Mouse (Mus musculus): Measurements from ENCODE around the gene Gimap5. TPM values are rescaled to one million over a fixed set of nuclear protein-coding genes. Genes with fewer than 3 reads are reported as not detected.

Gene Gimap5
- polyA plus RNA-seq, 1 experiment from 2014 or later = 5.9 TPM

- no peak for ATAC-seq (replicated peaks; ENCODE audit: insufficient number of reproducible peaks, low FRiP score, low TSS enrichment)
- no peak overlapping the region for H3K9ac ChIP-seq (ENCODE audit: low read depth, low read length)
- H3K4me3 ChIP-seq (ENCODE audit: low read depth, low read length) = no peak overlapping the region
- no peak overlapping the region for H3K4me2 ChIP-seq
- H3K27ac ChIP-seq (ENCODE audit: low read depth, low read length) = no peak overlapping the region
- no peaks in the 10 kb centered on the region for H3K4me1 ChIP-seq (ENCODE audit: control insufficient read depth, insufficient read depth, low read length)
- H3K9me3 ChIP-seq (replicated peaks; ENCODE audit: control insufficient read depth, low read length) = 0 out of 2 replicates have a peak, but pooled peaks cover 2% of the 10 kb centered on the region
- H3K36me3 ChIP-seq (ENCODE audit: control insufficient read depth, insufficient read depth, low read length) = no peaks in the 10 kb centered on the region
- H3K27me3 ChIP-seq (ENCODE audit: control insufficient read depth, insufficient read depth, low read length) = no peaks in the 10 kb centered on the region
- 84% methylated on average over 1 of the region's 1 CpGs for WGBS (ENCODE audit: insufficient replicate concordance)
These were observed 38.4 kb downstream of the Gimap5 start for GRCm38 (mm10) chr6:48784406-48784805.

- Histone ChIP-seq H3K9me3 (replicated peaks; ENCODE audit: control insufficient read depth, low read length) (0 out of 2 replicates have a peak, but pooled peaks cover 2% of the 10 kb centered on the region), H3K36me3 (ENCODE audit: control insufficient read depth, insufficient read depth, low read length) (no peaks in the 10 kb centered on the region), H3K4me3 (ENCODE audit: low read depth, low read length) (no peak overlapping the region), H3K27me3 (ENCODE audit: control insufficient read depth, insufficient read depth, low read length) (no peaks in the 10 kb centered on the region), H3K9ac (ENCODE audit: low read depth, low read length) (no peak overlapping the region), H3K4me1 (ENCODE audit: control insufficient read depth, insufficient read depth, low read length) (no peaks in the 10 kb centered on the region), H3K4me2 (no peak overlapping the region), H3K27ac (ENCODE audit: low read depth, low read length) (no peak overlapping the region)
- ATAC-seq (replicated peaks; ENCODE audit: insufficient number of reproducible peaks, low FRiP score, low TSS enrichment) = no peak
- 80% methylated on average over 1 of the region's 1 CpGs for WGBS (ENCODE audit: insufficient replicate concordance)
These were observed 39.2 kb downstream of the Gimap5 start for GRCm38 (mm10) chr6:48785189-48785588.

DNA sequence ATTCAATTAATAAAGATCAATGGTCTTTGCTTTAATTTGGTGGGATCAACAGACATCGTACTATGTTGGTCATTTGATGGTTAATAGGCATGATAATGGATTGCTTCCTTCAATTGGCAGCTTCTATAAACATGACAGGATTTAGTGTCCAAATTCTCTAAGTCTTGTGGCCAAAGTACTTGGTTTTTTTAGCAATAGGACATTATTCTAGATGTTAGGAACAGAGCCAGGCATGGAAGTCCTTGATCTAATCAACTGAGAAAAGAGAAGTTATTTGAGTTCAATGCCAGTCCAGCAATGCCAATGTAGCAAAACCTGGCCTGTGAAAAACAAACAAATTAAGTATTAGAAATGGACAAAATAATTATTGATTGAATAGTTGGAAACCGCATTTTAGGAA lies 39.6 kb downstream of the Gimap5 start:
- no peak overlapping the region for H3K4me3 ChIP-seq (ENCODE audit: low read depth, low read length)
- WGBS (ENCODE audit: insufficient replicate concordance) = 73% methylated on average over 2 of the region's 2 CpGs
- no peaks in the 10 kb centered on the region for H3K27me3 ChIP-seq (ENCODE audit: control insufficient read depth, insufficient read depth, low read length)
- H3K27ac ChIP-seq (ENCODE audit: low read depth, low read length) = no peak overlapping the region
- no peak overlapping the region for H3K9ac ChIP-seq (ENCODE audit: low read depth, low read length)
- ATAC-seq (replicated peaks; ENCODE audit: insufficient number of reproducible peaks, low FRiP score, low TSS enrichment) = no peak
- no peaks in the 10 kb centered on the region for H3K36me3 ChIP-seq (ENCODE audit: control insufficient read depth, insufficient read depth, low read length)
- no peaks in the 10 kb centered on the region for H3K4me1 ChIP-seq (ENCODE audit: control insufficient read depth, insufficient read depth, low read length)
- H3K4me2 ChIP-seq = no peak overlapping the region
- H3K9me3 ChIP-seq (replicated peaks; ENCODE audit: control insufficient read depth, low read length) = 0 out of 2 replicates have a peak, but pooled peaks cover 2% of the 10 kb centered on the region

DNA sequence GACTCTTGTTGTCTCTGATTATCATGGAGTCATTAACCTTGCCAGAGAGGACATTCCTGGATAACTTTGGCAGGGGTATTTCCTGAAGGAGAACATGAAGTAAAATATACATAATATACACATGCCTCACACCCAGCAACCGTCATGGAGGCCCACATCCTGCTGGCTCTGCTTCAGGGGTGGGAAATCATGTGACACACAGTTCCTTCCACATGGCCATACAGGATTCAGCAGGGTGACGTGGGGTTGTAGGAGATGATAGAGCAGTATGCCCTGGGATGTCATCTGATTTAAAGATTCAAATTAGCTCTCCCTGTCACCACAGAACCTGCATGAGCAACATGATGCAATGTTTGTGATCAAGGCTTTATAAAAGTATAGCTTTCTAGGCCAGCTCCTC lies 41.9 kb downstream of the Gimap5 start:
- H3K9me3 ChIP-seq (replicated peaks; ENCODE audit: control insufficient read depth, low read length) = no peaks in the 10 kb centered on the region
- no peak overlapping the region for H3K4me3 ChIP-seq (ENCODE audit: low read depth, low read length)
- no peak for ATAC-seq (replicated peaks; ENCODE audit: insufficient number of reproducible peaks, low FRiP score, low TSS enrichment)
- H3K27me3 ChIP-seq (ENCODE audit: control insufficient read depth, insufficient read depth, low read length) = no peaks in the 10 kb centered on the region
- H3K9ac ChIP-seq (ENCODE audit: low read depth, low read length) = no peak overlapping the region
- 77% methylated on average over 2 of the region's 2 CpGs for WGBS (ENCODE audit: insufficient replicate concordance)
- no peak overlapping the region for H3K4me2 ChIP-seq
- H3K36me3 ChIP-seq (ENCODE audit: control insufficient read depth, insufficient read depth, low read length) = no peaks in the 10 kb centered on the region
- H3K4me1 ChIP-seq (ENCODE audit: control insufficient read depth, insufficient read depth, low read length) = no peaks in the 10 kb centered on the region
- no peak overlapping the region for H3K27ac ChIP-seq (ENCODE audit: low read depth, low read length)

DNA sequence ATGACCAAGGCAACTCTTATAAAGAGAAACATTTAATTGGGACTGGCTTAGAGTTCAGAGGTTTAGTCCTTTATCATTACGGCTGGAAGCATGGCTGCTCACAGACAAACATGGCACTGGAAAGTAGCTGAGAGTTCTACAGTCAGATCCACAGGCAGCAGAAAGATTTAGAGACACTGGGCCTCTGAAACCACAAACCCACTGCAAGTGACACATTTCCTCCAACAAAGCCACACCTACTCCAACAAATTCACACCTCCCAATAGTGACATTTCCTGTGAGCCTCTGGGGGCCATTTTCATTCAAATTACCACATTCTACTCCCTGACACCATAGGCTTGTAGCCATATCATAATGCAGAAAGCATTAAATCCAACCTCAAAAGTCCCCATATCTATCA lies 55.9 kb downstream of the Gimap5 start:
- Histone ChIP-seq H3K4me1 (ENCODE audit: control insufficient read depth, insufficient read depth, low read length) (no peaks in the 10 kb centered on the region), H3K36me3 (ENCODE audit: control insufficient read depth, insufficient read depth, low read length) (no peaks in the 10 kb centered on the region), H3K27ac (ENCODE audit: low read depth, low read length) (no peak overlapping the region), H3K9me3 (replicated peaks; ENCODE audit: control insufficient read depth, low read length) (no peaks in the 10 kb centered on the region), H3K4me2 (no peak overlapping the region), H3K27me3 (ENCODE audit: control insufficient read depth, insufficient read depth, low read length) (no peaks in the 10 kb centered on the region), H3K9ac (ENCODE audit: low read depth, low read length) (no peak overlapping the region), H3K4me3 (ENCODE audit: low read depth, low read length) (no peak overlapping the region)
- no peak for ATAC-seq (replicated peaks; ENCODE audit: insufficient number of reproducible peaks, low FRiP score, low TSS enrichment)
- WGBS (ENCODE audit: insufficient replicate concordance) = 83% methylated on average over 1 of the region's 1 CpGs

DNA sequence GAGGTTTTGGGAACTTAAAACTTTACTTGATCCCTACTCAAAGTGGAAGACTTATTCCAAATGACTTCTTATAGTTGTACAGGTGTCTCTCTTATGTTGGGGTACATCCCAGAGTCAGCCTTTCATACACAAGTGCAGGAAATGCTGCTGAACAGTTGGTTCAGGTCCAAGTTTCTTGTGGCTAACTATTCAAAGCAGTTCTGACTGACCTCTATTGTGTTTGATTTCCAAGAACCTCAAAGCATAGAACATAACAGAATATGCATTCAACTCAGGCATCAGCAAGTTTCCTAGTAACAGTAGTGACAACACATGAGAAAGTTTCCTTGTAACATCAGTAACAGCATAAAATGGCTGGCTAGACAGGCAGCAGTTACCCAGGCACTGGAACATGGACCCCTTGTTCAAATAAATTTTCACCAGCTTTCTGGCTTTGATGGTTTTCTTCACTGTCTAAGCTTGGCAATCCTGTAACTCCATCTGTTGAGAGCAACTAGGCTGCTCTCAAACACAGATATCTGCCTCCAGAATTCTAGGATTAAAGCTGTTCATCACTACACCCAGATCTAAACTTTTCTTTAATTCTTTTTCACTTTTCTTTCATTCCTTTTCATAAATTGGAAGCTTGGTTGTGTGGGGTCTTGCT lies 57.5 kb downstream of the Gimap5 start:
- H3K4me3 ChIP-seq (ENCODE audit: low read depth, low read length) = no peak overlapping the region
- H3K9ac ChIP-seq (ENCODE audit: low read depth, low read length) = no peak overlapping the region
- H3K36me3 ChIP-seq (ENCODE audit: control insufficient read depth, insufficient read depth, low read length) = no peaks in the 10 kb centered on the region
- H3K9me3 ChIP-seq (replicated peaks; ENCODE audit: control insufficient read depth, low read length) = no peaks in the 10 kb centered on the region
- no peak overlapping the region for H3K27ac ChIP-seq (ENCODE audit: low read depth, low read length)
- no peak overlapping the region for H3K4me2 ChIP-seq
- H3K4me1 ChIP-seq (ENCODE audit: control insufficient read depth, insufficient read depth, low read length) = no peaks in the 10 kb centered on the region
- H3K27me3 ChIP-seq (ENCODE audit: control insufficient read depth, insufficient read depth, low read length) = no peaks in the 10 kb centered on the region
- no peak for ATAC-seq (replicated peaks; ENCODE audit: insufficient number of reproducible peaks, low FRiP score, low TSS enrichment)

Other genes starting within 250 kb of the Gimap5 start
- gene Atp6v0e2, start 208.6 kb upstream of the Gimap5 start, polyA plus RNA-seq (2014; fragmentation: Nextera tagmentation; extraction: Ambion mirVana) = 19.8 and 24.1 TPM in 2 replicates
- gene Lrrc61, start 191.4 kb upstream of the Gimap5 start, polyA plus RNA-seq (2014; fragmentation: Nextera tagmentation; extraction: Ambion mirVana) = 6.6 and 9.6 TPM in 2 replicates
- gene Rarres2, start 173.4 kb upstream of the Gimap5 start, polyA plus RNA-seq (2014; fragmentation: Nextera tagmentation; extraction: Ambion mirVana) = 16.4 and 18.3 TPM in 2 replicates
- 0.77 and 1.3 TPM in 2 replicates for gene Gm45021, start 156.6 kb upstream of the Gimap5 start, polyA plus RNA-seq (2014; fragmentation: Nextera tagmentation; extraction: Ambion mirVana)
- 22.0 and 26.5 TPM in 2 replicates for gene Repin1, start 152.3 kb upstream of the Gimap5 start, polyA plus RNA-seq (2014; fragmentation: Nextera tagmentation; extraction: Ambion mirVana)
- not detected in 2 replicates for gene Gm44965, start 152.3 kb upstream of the Gimap5 start, polyA plus RNA-seq (2014; fragmentation: Nextera tagmentation; extraction: Ambion mirVana)
- 5.8 and 6.0 TPM in 2 replicates for gene Zfp775, start 144.1 kb upstream of the Gimap5 start, polyA plus RNA-seq (2014; fragmentation: Nextera tagmentation; extraction: Ambion mirVana)
- gene AI854703, start 119.4 kb upstream of the Gimap5 start, polyA plus RNA-seq (2014; fragmentation: Nextera tagmentation; extraction: Ambion mirVana) = 0.66 and 0.83 TPM in 2 replicates
- gene Gimap8, start 99.0 kb upstream of the Gimap5 start, polyA plus RNA-seq (2014; fragmentation: Nextera tagmentation; extraction: Ambion mirVana) = 0.26 and 0.68 TPM in 2 replicates
- gene Gimap9, start 70.1 kb upstream of the Gimap5 start, polyA plus RNA-seq (2014; fragmentation: Nextera tagmentation; extraction: Ambion mirVana) = 8.8 and 10.6 TPM in 2 replicates
- 8.6 and 10.0 TPM in 2 replicates for gene Gimap4, start 61.6 kb upstream of the Gimap5 start, polyA plus RNA-seq (2014; fragmentation: Nextera tagmentation; extraction: Ambion mirVana)
- gene Gimap6, start 38.0 kb upstream of the Gimap5 start, polyA plus RNA-seq (2014; fragmentation: Nextera tagmentation; extraction: Ambion mirVana) = 30.5 and 30.6 TPM in 2 replicates
- gene Gm28053, start 27.6 kb upstream of the Gimap5 start, polyA plus RNA-seq (2014; fragmentation: Nextera tagmentation; extraction: Ambion mirVana) = 2.6 and 4.8 TPM in 2 replicates
- not detected in 2 replicates for gene Gimap7, start 27.6 kb upstream of the Gimap5 start, polyA plus RNA-seq (2014; fragmentation: Nextera tagmentation; extraction: Ambion mirVana)
- gene Gimap1, start 7.1 kb upstream of the Gimap5 start, polyA plus RNA-seq (2014; fragmentation: Nextera tagmentation; extraction: Ambion mirVana) = 17.6 and 22.5 TPM in 2 replicates
- gene Gimap3, start 24.7 kb downstream of the Gimap5 start, polyA plus RNA-seq (2014; fragmentation: Nextera tagmentation; extraction: Ambion mirVana) = not detected in 2 replicates
- gene Tmem176a, start 94.7 kb downstream of the Gimap5 start, polyA plus RNA-seq (2014; fragmentation: Nextera tagmentation; extraction: Ambion mirVana) = 104 and 108 TPM in 2 replicates
- 219 and 237 TPM in 2 replicates for gene Tmem176b, start 95.3 kb downstream of the Gimap5 start, polyA plus RNA-seq (2014; fragmentation: Nextera tagmentation; extraction: Ambion mirVana)
- not detected in 2 replicates for gene Aoc1, start 126.7 kb downstream of the Gimap5 start, polyA plus RNA-seq (2014; fragmentation: Nextera tagmentation; extraction: Ambion mirVana)
- gene 1600015I10Rik, start 183.7 kb downstream of the Gimap5 start, polyA plus RNA-seq (2014; fragmentation: Nextera tagmentation; extraction: Ambion mirVana) = 0.08 and 0.14 TPM in 2 replicates
- not detected in 2 replicates for gene Doxl2, start 228.8 kb downstream of the Gimap5 start, polyA plus RNA-seq (2014; fragmentation: Nextera tagmentation; extraction: Ambion mirVana)
- gene Svs1, start 240.7 kb downstream of the Gimap5 start, polyA plus RNA-seq (2014; fragmentation: Nextera tagmentation; extraction: Ambion mirVana) = 0.07 TPM in 1 of 2 replicates, not detected in the other